Mouse (Mus musculus): Measurements from ENCODE around the gene Slc2a13. TPM values are rescaled to one million over a fixed set of nuclear protein-coding genes. Genes with fewer than 3 reads are reported as not detected.

The Slc2a13 gene
- 0.30 to 1.7 TPM (median 0.86 TPM) in 4 replicates for total RNA-seq (2023)

GRCm38 (mm10) chr15:91573111-91573538, at the start of gene Slc2a13:
TSS of gene Slc2a13 (minus strand) at chr15:91573261.

Other genes with a start within 250 kb of the Slc2a13 start
- gene Lrrk2, start 99.9 kb upstream of the Slc2a13 start, total RNA-seq (2023): 166 to 205 TPM (median 170 TPM) in 4 replicates

Data from B cell, adult 62 days (primary cell).